Mouse (Mus musculus): ENCODE measurements around the gene Rpl7l1.

Gene Rpl7l1

DNA sequence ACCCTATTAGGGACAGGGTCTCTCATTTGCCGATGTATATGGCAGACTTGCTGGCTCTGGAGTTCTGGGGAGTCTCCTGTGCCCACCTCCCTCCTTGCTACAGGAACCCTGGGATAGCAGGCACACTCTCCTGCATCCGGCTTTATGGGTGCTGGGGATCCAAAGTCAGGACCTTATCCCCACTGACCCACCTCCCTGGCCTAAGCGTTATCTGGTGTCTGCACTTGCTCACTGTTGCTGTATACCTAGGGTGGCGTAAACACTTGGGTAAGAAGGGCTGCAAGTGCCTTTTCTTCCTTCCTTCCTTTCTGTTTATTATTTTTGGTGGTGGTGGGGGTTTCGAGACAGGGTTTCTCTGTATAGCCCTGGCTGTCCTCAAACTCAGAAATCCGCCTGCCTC is 41.2 kb downstream of the Rpl7l1 start:
- DNase-seq (ENCODE audit: low read depth, low spot score): no peak

DNA sequence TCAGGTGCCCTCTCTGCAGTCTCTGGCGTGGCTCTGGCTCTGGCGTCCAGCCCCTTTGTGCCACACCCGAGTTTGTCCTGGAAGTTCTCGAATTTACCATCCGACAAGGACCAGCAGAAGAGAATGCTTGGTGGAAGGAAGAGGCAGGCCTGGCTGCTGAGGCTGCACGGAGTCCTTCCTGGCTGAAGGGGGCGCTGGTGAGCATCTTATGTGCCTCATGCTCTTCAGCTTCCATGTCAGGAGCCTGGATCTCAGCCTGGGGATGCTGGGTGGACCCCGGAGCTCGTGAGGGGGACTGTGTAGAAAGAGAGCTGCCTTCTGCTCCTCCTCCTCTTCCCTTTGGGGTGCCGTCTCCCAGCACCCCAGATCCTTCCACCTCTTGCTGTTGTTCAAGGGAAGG is 46.3 kb downstream of the Rpl7l1 start:
- DNase-seq (ENCODE audit: low read depth, low spot score): peak; percentile 81

DNA sequence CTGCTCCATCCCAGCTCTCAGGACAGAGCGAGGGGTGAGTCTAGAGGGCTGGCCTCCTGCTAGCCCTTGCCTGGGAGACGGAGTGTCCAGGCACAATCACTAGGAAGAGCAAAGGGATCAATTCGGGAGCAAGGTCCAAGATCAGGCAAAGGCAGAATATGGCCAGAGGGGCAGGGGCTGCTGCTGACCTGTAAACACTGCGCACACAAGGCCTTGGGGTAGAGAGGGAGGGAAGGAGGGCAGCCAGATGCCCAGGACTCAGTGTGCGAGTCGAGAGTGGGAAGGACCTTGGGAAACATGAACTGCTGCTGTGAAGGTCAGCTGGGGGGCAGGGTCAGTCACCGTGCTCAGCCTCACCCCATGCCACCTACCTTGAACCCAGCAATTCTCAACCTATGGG is 47.2 kb downstream of the Rpl7l1 start:
- no peak for DNase-seq (ENCODE audit: low read depth, low spot score)

DNA sequence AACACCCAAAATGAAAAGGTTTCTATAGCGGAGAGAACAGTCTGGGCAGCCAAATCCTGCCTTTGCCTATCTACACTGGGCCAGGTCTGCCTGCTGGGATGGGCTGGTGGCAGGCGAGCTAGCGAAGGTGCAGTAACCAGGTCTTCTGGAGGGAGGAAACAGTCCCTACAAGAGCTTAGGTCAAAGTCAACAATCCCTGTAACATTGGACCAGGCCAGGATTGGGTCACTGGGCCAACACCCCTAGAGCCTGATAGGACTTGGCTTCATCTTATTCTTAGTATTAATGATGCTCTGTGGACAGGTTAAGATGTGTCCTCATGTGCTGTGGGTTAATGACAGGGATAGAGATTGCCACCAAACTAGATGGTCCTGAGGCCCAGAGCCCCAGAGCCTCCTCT is 48.4 kb downstream of the Rpl7l1 start:
- DNase-seq (ENCODE audit: low read depth, low spot score): no peak

DNA sequence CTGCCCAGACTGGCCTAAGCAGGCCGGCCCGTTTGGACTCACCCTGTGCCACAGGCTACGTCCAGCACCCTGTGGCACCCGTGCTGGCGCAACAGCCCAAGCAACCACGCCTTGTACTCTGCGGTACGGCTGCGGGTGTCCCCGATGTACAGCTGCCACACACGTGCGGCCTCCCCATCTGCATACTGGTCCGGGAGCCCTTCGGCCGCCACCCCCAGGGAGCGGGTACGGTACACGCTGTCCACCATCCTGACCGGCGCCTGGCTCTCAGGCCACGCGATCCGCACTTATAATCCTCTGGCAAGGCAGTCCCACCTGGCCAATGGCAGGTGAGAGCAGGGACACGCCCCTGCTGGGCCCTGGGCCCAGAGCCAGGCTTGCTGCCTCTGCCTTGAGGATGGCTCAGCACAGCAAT is 53.6 kb downstream of the Rpl7l1 start, which contains the start of gene Gnmt:
Gnmt (minus strand) TSS at position 265 of the 415 bp plus-strand sequence.
- DNase-seq (ENCODE audit: low read depth, low spot score): no peak

DNA sequence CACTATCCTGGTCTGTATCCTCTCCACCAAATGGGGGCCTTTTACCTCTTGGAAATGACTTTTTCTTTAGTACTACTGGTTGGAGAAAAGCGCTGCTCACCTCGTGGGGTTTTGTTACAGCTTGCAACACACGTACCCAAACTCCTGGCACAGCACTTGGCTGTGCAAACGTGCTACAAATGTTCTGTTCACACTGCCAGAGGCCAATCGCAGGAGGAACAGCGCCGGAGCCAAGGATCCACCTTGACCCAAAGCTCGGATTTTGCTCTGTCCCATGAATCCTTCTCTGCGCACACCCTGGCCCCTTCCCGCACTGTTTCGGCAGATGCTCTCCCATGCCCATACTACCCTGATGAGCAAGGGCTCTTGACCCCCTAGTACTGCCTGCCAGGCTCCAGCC is 54.0 kb downstream of the Rpl7l1 start:
- no peak for DNase-seq (ENCODE audit: low read depth, low spot score)

DNA sequence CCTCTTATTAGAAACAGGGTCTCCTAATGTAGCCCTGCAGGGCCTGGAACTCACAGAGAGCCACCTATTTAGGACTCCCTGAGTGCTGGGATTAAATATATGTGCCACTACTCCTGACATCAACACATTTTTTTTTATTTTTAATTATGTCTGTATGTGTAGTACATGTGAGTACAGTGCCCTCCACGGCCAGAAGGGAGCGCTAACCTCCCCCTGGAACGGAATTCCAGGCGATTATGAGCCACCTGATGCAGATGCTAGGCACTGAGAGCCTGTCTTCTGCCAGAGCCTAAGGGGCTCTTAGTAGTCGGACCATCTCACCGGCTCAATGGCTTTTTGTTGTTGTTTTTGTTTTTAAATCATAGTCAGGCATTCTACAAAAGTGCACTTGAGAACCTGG is 54.5 kb downstream of the Rpl7l1 start:
- DNase-seq (ENCODE audit: low read depth, low spot score): peak; percentile 74

DNA sequence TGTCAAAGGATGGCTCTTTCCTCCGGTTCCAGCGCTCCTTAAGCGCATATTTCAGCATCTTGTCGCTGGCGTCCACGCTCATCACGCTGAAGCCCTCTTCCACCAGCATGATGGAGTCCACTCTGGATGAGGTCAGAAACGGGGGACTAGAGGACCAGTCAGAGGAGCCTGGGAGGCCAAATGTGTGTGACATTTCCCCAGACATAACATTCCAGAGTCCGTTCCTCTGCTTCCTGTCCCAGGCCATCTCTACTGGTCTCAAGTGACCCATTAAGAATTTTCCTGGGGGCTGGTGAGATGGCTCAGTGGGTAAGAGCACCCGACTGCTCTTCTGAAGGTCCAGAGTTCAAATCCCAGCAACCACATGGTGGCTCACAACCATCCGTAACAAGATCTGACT is 55.2 kb downstream of the Rpl7l1 start:
- DNase-seq (ENCODE audit: low read depth, low spot score): no peak

DNA sequence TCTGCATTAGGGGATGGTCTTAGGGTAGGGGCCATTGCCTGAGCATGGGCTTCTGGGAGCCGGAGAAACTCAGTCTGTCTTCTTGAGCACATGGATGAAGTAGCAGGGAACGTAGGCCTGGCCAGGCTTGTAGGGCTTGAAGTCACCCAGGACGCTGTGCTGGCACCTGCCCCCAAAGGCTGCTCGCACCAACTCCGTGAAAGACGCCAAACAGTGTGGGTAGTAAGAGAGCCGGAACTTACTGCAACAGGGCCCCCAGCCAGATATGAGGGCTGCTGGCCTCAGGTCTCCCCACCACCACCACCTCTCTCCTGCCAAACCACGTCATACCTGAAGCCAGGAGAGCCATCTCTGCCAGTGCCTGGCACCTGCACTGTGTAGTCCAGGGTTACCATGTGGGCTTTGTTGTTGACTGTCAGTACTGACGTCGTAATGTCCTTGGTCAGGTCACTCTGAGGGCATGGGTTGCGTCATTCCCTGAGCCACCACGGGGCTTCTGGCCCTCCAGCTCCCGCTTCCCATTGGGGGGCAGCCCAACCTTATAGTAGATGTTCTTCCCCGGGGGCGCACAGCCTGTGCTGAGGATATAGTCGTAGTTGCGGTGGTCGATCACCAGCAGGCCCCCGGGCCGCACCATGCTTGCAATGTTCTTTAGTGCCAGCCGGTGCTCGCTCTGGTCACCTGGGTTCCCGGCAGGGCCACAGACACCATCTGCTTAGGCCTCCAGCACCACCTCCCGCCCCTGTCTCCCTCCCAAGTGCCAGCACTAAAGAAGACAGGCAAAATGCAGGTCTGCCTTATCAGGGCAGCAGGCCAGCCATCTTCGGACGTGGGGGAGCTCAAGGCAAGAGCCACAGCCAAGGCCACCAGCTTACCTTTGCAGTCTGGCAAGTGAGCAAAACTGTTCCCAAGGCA is 56.5 kb downstream of the Rpl7l1 start:
- no peak for DNase-seq (ENCODE audit: low read depth, low spot score)

DNA sequence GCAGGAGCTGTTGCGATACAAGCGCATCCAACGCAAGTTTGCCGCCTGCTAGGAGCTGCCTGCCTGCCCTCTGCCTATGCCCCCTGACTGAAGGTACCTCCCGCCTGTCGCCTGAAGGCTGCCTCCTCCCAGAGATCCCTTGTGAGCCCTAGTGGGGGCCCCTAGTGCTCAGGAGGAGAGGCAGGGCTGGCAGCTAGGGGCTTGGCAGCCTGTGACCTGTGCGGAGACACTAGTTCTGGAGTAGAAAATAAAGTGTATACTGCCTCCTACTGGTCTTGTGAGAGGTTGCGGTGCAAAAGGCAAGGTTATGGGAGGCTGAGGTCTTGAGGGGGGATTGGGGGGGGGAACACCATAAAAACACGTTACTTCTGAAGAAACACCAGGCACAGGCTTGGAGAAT is 57.2 kb downstream of the Rpl7l1 start:
- peak; percentile 82 for DNase-seq (ENCODE audit: low read depth, low spot score)

DNA sequence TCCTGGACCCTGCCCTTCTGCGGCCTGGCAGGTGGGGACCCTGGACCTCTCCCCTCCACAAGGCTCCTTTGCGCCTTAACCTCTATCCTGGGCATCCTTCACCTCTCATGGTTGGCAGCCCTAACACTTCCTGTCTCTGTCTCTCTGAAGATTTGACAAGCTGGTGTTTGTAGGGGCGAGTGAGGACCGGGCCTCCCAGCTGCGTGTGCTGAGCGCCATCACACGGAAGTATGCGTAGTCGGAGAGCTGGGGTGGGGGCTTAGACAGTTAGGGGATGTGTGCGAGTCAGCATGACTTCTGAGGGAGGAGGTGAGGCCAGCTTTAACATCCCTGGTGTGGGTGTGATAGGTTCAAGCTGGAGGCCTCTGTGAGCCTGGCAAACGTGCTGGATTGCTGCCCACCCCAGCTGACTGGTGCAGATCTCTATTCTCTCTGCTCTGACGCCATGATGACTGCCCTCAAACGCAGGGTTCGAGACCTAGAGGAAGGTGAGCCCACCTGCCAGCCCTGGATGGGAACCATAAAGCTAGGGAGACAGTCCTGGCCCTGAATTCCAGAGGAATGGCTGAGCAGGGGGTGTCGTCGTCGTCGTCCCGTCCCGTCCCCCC is 57.9 kb downstream of the Rpl7l1 start:
- no peak for DNase-seq (ENCODE audit: low read depth, low spot score)

Measured in ES-CJ7 (cell line).